Mouse (Mus musculus) forebrain, embryonic 16.5 days (tissue): ENCODE data around the gene Rpl35a. TPM values are rescaled to one million over a fixed set of nuclear protein-coding genes. Genes with fewer than 3 reads are reported as not detected.
A peak's percentile ranks its signal among the peaks of the same experiment; 100 is the strongest.

Experiments
- ATAC-seq: fragments of 200-750 bp; cut with Nextera tagmentation; 2 replicates; pipeline ENCODE4 v1.8.0; 2017; ENCODE audit warnings: mild to moderate bottlenecking, moderate library complexity
- H3K27ac ChIP-seq: fragments of 300-500 bp; sonication (generic); 2 replicates; pipeline ENCODE4 v1.5.1; 2014; ENCODE audit warnings: low read length, control low read depth
- H3K27me3 ChIP-seq: fragments of 300-500 bp; sonication (generic); replicated peaks from 2 replicates; pipeline ENCODE4 v1.6.1; 2014; ENCODE audit warnings: low read length; ENCODE audit not compliant: control insufficient read depth, insufficient read depth
- H3K36me3 ChIP-seq: fragments of 300-500 bp; sonication (generic); 2 replicates; pipeline ENCODE4 v1.6.1; 2014; ENCODE audit not compliant: control insufficient read depth, insufficient read depth
- H3K4me1 ChIP-seq: fragments of 300-500 bp; sonication (generic); replicated peaks from 2 replicates; pipeline ENCODE4 v1.6.1; 2014; ENCODE audit warnings: low read length; ENCODE audit not compliant: control insufficient read depth, insufficient read depth
- H3K4me2 ChIP-seq: fragments of 300-500 bp; sonication (generic); 2 replicates; pipeline ENCODE4 v1.6.1; 2014; ENCODE audit warnings: mild to moderate bottlenecking, low read length, control low read depth
- H3K4me3 ChIP-seq: fragments of 300-500 bp; sonication (generic); replicated peaks from 2 replicates; pipeline ENCODE4 v1.5.1; 2014; ENCODE audit warnings: mild to moderate bottlenecking, low read length, control low read depth
- H3K9ac ChIP-seq: fragments of 300-500 bp; sonication (generic); replicated peaks from 2 replicates; pipeline ENCODE4 v1.6.1; 2014; ENCODE audit warnings: low read depth, low read length, control low read depth
- H3K9me3 ChIP-seq: fragments of 300-500 bp; sonication (generic); 2 replicates; pipeline ENCODE4 v1.6.1; 2016; ENCODE audit warnings: low read length; ENCODE audit not compliant: control insufficient read depth
- WGBS: fragments of 180-500 bp; shearing (Covaris S2); extraction: QIAGEN DNeasy Blood & Tissue Kit; methylation state at CpG from one replicate; pipeline ENCODE4 v1.1.7; 2014; 5-methylcytosine and 5-hydroxymethylcytosine counted together
- microRNA counts: library from miRNA; unstranded; fragments of <30 nt; microRNA quantifications from one replicate; lab custom pipeline; 2016
- microRNA-seq: library from miRNA; unstranded; fragments of <30 nt; microRNA quantifications from one replicate; pipeline ENCODE4, GENCODE M21; 2017
- polyA plus RNA-seq: library from polyadenylated mRNA; unstranded; fragments of >200 nt; fragmentation: Nextera tagmentation; extraction: Ambion mirVana; gene quantifications from 2 replicates; pipeline ENCODE4 v1.2.1, GENCODE M21; 2015

Gene Rpl35a
- polyA plus RNA-seq, 1 experiment from 2014 or later = 455 TPM

DNA sequence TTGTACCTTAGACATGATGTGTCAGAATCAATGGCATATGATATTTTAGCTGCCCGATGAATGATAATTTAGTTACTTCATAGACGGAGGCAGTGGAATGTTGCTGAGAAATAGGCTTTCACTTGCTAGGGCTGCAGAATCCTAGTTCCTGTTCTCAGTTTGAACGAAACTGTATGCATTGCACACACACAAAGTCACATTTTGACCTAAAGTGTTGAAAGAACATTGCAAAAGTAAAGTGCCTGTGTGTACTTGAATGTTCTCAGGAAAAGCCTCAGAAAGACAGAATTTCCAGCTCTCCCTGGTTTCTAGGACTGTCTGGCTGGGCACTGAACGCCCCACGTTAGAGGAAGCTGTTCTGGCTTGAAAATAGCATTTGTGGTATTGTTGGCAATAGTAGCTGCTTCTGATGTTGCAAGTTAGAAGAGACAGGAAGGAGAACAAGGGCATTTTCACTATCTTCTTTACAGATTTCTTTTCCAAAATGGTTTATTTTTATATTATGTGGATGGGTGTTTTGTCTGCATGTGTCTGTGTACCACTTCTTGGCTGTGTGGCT lies 20.9 kb downstream of the Rpl35a start:
- no peak overlapping the region for H3K9ac ChIP-seq
- no peaks in the 10 kb centered on the region for H3K4me1 ChIP-seq
- H3K36me3 ChIP-seq = no peaks in the 10 kb centered on the region
- WGBS = 95% methylated on average over 5 of the region's 5 CpGs
- no peak overlapping the region for H3K27ac ChIP-seq
- H3K27me3 ChIP-seq = no peaks in the 10 kb centered on the region
- no peak overlapping the region for H3K4me3 ChIP-seq
- H3K9me3 ChIP-seq = no peaks in the 10 kb centered on the region
- no peak for ATAC-seq
- no peak overlapping the region for H3K4me2 ChIP-seq

DNA sequence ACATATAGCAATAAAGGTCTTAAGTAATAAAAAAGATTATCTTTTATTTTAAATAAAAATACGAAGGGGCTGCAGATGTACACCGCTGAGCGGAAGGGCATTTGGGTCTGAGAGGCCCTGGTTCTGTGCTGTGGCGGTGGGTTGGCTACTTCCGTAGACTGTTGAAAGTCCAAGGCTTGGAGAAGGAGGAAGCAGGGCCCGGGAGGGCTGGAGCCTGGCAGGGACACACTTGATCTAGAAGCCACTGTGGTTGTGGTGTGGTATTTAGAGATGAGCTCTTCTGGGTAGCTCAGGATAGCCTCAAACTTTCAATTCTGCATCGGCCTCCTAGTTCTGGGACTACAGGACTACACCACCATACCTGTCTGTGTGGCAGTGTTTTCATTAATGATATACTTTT lies 23.8 kb downstream of the Rpl35a start:
- Histone ChIP-seq H3K4me1 (no peaks in the 10 kb centered on the region), H3K27ac (no peak overlapping the region), H3K4me3 (no peak overlapping the region), H3K27me3 (no peaks in the 10 kb centered on the region), H3K4me2 (no peak overlapping the region), H3K9me3 (no peaks in the 10 kb centered on the region), H3K36me3 (peaks cover 2% of the 10 kb centered on the region; the same call in 1 of the 2 replicates), H3K9ac (no peak overlapping the region)
- ATAC-seq = no peak
- 98% methylated on average over 7 of the region's 7 CpGs for WGBS

DNA sequence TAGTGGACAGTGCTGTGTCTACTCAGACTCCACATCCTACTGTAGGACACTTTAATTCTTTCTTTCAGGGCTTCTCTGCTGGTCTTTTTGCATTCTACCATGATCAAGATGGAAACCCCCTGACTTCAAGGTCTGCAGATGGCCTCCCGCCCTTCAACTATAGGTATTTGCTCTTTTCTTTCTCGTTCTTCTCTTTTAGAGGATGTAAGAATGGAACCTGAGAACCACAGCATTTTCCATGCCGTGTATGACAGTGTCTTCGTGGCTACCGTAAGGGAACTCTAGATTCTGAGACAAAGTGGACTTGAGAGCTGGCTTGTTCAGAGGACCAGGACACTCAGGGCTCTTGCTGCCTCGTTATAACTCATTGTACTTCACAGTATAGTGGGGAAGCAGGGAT lies 26.7 kb downstream of the Rpl35a start:
- H3K9me3 ChIP-seq = no peaks in the 10 kb centered on the region
- H3K27ac ChIP-seq = no peak overlapping the region
- no peaks in the 10 kb centered on the region for H3K27me3 ChIP-seq
- H3K36me3 ChIP-seq = peaks cover 2% of the 10 kb centered on the region; the same call in 1 of the 2 replicates
- H3K4me2 ChIP-seq = no peak overlapping the region
- no peak for ATAC-seq
- no peak overlapping the region for H3K9ac ChIP-seq
- no peaks in the 10 kb centered on the region for H3K4me1 ChIP-seq
- H3K4me3 ChIP-seq = no peak overlapping the region
- WGBS = 90% methylated on average over 6 of the region's 6 CpGs

DNA sequence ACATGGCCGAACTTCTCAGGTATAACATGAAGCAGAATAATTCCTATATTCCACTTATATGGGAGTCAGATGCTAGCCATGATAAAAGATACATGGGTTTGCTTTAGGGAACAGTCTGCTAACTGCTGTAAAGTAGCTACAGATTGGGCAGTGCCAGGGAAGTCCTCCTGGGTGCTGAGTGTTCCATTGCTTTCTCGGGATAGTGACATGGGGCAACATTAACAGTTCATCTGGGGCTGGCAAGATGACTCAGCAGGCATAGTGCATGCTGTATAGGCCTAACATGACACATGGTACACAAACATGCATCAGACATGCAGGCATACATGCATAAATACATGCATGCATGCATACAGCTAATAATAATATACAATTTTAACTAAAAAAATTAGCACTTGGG lies 27.7 kb downstream of the Rpl35a start:
- WGBS = 86% methylated on average over 2 of the region's 2 CpGs
- no peak overlapping the region for H3K27ac ChIP-seq
- no peak overlapping the region for H3K4me2 ChIP-seq
- H3K9ac ChIP-seq = no peak overlapping the region
- H3K36me3 ChIP-seq = peaks cover 2% of the 10 kb centered on the region; the same call in 1 of the 2 replicates
- H3K27me3 ChIP-seq = no peaks in the 10 kb centered on the region
- no peaks in the 10 kb centered on the region for H3K9me3 ChIP-seq
- no peaks in the 10 kb centered on the region for H3K4me1 ChIP-seq
- ATAC-seq = no peak
- H3K4me3 ChIP-seq = no peak overlapping the region

DNA sequence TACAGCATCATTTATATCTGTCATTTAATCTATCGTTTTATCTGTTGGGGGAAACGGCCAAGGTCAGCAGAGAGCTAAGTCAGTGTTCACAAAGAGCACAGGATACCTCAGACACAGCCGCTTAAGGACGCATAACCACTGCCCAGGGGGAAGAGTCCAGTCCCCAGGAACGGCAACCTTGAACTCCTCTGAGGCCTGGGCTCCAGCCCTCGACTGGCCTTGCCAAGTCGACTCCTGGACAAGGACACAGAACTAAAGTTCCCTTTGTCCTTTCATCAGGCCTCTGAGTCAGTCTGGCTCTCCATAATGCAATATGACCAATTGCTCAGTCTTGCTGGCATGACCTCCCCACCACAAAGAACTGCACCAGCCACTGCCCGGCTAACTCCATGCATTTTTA lies 29.4 kb downstream of the Rpl35a start:
- peaks cover 2% of the 10 kb centered on the region; the same call in 1 of the 2 replicates for H3K36me3 ChIP-seq
- no peak for ATAC-seq
- no peaks in the 10 kb centered on the region for H3K27me3 ChIP-seq
- H3K4me2 ChIP-seq = no peak overlapping the region
- no peak overlapping the region for H3K4me3 ChIP-seq
- 86% methylated on average over 8 of the region's 8 CpGs for WGBS
- H3K27ac ChIP-seq = no peak overlapping the region
- no peaks in the 10 kb centered on the region for H3K9me3 ChIP-seq
- H3K9ac ChIP-seq = no peak overlapping the region
- no peaks in the 10 kb centered on the region for H3K4me1 ChIP-seq

MicroRNAs encoded within 50 kb of the gene (microRNA counts, 519-probe panel; counts per million panel counts)
- microRNA mmu-miR-1947 (lab: Ali Mortazavi, UCI) = not detected

Small RNAs within 50 kb of the gene (microRNA-seq; reads per million reads assigned to microRNA genes)
- not detected for gene Gm22231
- 5.8 reads per million, percentile 24 among the genes with 10 or more reads in this experiment for gene Mir1947

Other genes with a start within 250 kb of the Rpl35a start
- not detected in 2 replicates for gene Smbd1, start 246.0 kb upstream of the Rpl35a start, polyA plus RNA-seq
- 119 and 129 TPM in 2 replicates for gene Fyttd1, start 179.0 kb upstream of the Rpl35a start, polyA plus RNA-seq
- gene Rubcn, start 178.7 kb upstream of the Rpl35a start, polyA plus RNA-seq = 38.6 and 40.4 TPM in 2 replicates
- 39.0 and 44.7 TPM in 2 replicates for gene Lrch3, start 142.4 kb upstream of the Rpl35a start, polyA plus RNA-seq
- gene Iqcg, start 235 bp upstream of the Rpl35a start, polyA plus RNA-seq = 3.9 and 4.7 TPM in 2 replicates
- gene Lmln, start 6.1 kb downstream of the Rpl35a start, polyA plus RNA-seq = 3.4 and 4.5 TPM in 2 replicates
- 16.7 and 18.1 TPM in 2 replicates for gene Osbpl11, start 128.6 kb downstream of the Rpl35a start, polyA plus RNA-seq
- 87.0 and 93.2 TPM in 2 replicates for gene Snx4, start 195.0 kb downstream of the Rpl35a start, polyA plus RNA-seq